In genomic region chr8:95067582-95067981, GRCm38 (mm10) we compare ENCODE assay signal across 8 mouse cellular contexts. TPM values are rescaled to one million over a fixed set of nuclear protein-coding genes. Genes with fewer than 3 reads are reported as not detected.
DNase-seq lines count a peak whose midpoint lies in the region; ATAC-seq and TF ChIP-seq lines count a peak whose summit lies in the region.

No protein-coding gene starts in this region.

- no peaks in the 10 kb centered on the region for H3K27me3 ChIP-seq in thymus, adult 2 months (ENCODE audit: control insufficient read depth, insufficient read depth, low read length)

- H3K36me3 ChIP-seq in thymus, adult 2 months (ENCODE audit: control insufficient read depth, insufficient read depth, low read length): no peaks in the 10 kb centered on the region

- H3K4me3 ChIP-seq in thymus, adult 2 months (ENCODE audit: control insufficient read depth, insufficient read depth, low read length): no peak overlapping the region

- no peak for TF ChIP-seq POLR2A in thymus, adult 2 months (IDR thresholded peaks at IDR 0.05; ENCODE audit: control insufficient read depth, extremely low read depth, insufficient read depth, low read length, poor library complexity)

- H3K4me1 ChIP-seq in thymus, adult 2 months (replicated peaks; ENCODE audit: control insufficient read depth, insufficient read depth, low read length): peaks cover 3% of the 10 kb centered on the region

- DNase-seq in gastrocnemius, adult 18-20 months (ENCODE audit: low spot score): peak; percentile 45
- no peak for DNase-seq in gastrocnemius, postnatal 25 days
- peak; percentile 25 to 31 for DNase-seq in right cerebral cortex, adult 2 months (ENCODE audit: low spot score in 2 of 2)
- DNase-seq in right cerebral cortex, postnatal 25 days: no peak
- peak; percentile 71 for DNase-seq in c-Kit-positive CD71-positive TER-119-positive erythroid progenitor cells, embryonic 14.5 days (ENCODE audit: low spot score)
- peak; percentile 51 to 79 for DNase-seq in kidney, adult 8-10 months
- DNase-seq in thymus, adult 2 months: peak; percentile 78

- no peak for TF ChIP-seq CTCF in thymus, adult 2 months (IDR thresholded peaks at IDR 0.05; ENCODE audit: borderline replicate concordance, control insufficient read depth, extremely low read depth, insufficient read depth, low read length, poor library complexity)

- no peak overlapping the region for H3K27ac ChIP-seq in thymus, adult 2 months (ENCODE audit: control insufficient read depth, insufficient read depth, low read length)

- peak; percentile 86 for ATAC-seq in megakaryocyte, adult 5-6 weeks (ENCODE audit: poor library complexity, severe bottlenecking)

- WGBS in thymus, adult 2 months: 56% methylated on average over 3 of the region's 3 CpGs

RNA-seq across cellular contexts. Expression of gene Drc7, which starts 12.7 kb away (rescaled TPM):
- total RNA-seq in gastrocnemius, adult 18-20 months (2021): not detected
- not detected for total RNA-seq in gastrocnemius, postnatal 25 days (2021)
- 0.38 and 0.52 TPM in 2 replicates for total RNA-seq in megakaryocyte, adult 5-6 weeks (2015)
- total RNA-seq in megakaryocyte, adult 5-6 weeks (2017): 0.18 and 0.33 TPM in 2 replicates
- 2.6 and 2.7 TPM in 2 replicates for polyA plus RNA-seq in thymus, adult 2 months (2012; rRNA removed)

RNA-seq across cellular contexts. Expression of gene Katnb1, which starts 13.4 kb away (rescaled TPM):
- total RNA-seq in gastrocnemius, adult 18-20 months (2021): 1 to 10 TPM; 6.6 to 7.4 TPM
- total RNA-seq in gastrocnemius, postnatal 25 days (2021): 1 to 10 TPM; 5.6 to 7.3 TPM
- total RNA-seq in megakaryocyte, adult 5-6 weeks (2015): 3.7 and 6.7 TPM in 2 replicates
- 15.6 and 21.8 TPM in 2 replicates for total RNA-seq in megakaryocyte, adult 5-6 weeks (2017)
- 38.4 and 41.6 TPM in 2 replicates for polyA plus RNA-seq in thymus, adult 2 months (2012; rRNA removed)

RNA-seq across cellular contexts. Expression of gene Adgrg3, which starts 50.1 kb away (rescaled TPM):
- under 1 TPM; 0.26 to 0.80 TPM for total RNA-seq in gastrocnemius, adult 18-20 months (2021)
- total RNA-seq in gastrocnemius, postnatal 25 days (2021): under 1 TPM; 0.41 to 0.86 TPM
- total RNA-seq in megakaryocyte, adult 5-6 weeks (2015): 15.5 and 21.6 TPM in 2 replicates
- 28.8 and 38.7 TPM in 2 replicates for total RNA-seq in megakaryocyte, adult 5-6 weeks (2017)
- 27.0 and 32.0 TPM in 2 replicates for polyA plus RNA-seq in thymus, adult 2 months (2012; rRNA removed)

Comparison
In these comparisons a context has a peak if more than half of its experiments do, and no peak if none do; other contexts are left out.
1. DNase-seq: peak in gastrocnemius, adult 18-20 months (single experiment), right cerebral cortex, adult 2 months (2 of 2), c-Kit-positive CD71-positive TER-119-positive erythroid progenitor cells, embryonic 14.5 days (single experiment), kidney, adult 8-10 months (2 of 2) and thymus, adult 2 months (single experiment); none in gastrocnemius, postnatal 25 days (single experiment) and right cerebral cortex, postnatal 25 days (single experiment).
2. RNA of gene Adgrg3, which starts 50.1 kb away (total RNA-seq): 15.5 to 38.7 TPM in megakaryocyte, adult 5-6 weeks; 0.41 to 0.86 TPM in gastrocnemius, postnatal 25 days and 0.26 to 0.80 TPM in gastrocnemius, adult 18-20 months; every median in the first group is over 4 times any median in the second.